Mouse (Mus musculus): ENCODE data around the gene Pus3. TPM values are rescaled to one million over a fixed set of nuclear protein-coding genes. Genes with fewer than 3 reads are reported as not detected.

Pus3 gene
- polyA plus RNA-seq, 1 experiment = 9.0 TPM

DNA sequence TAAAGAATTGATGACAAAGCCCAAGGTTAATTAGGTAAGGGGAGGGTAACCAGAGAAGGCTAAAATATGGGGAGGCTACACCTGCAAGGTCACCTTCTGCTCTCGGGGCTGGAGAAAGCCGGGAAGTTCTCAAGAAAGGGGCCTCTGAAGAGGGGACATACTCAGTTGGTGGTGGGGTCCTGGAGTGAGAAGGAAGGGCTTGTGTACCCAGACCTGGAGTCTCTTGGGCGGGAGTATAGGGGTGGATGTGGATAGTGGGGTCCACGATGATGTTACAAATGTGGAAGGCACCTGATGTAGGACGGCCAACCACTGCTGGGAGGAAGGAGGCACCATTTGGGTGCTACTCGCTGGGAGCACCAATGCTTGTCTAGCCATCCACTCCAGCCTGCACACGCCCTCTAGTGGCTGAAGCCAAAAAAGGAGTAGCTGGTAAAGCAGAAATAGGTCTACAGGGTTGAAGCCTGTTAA lies 34.4 kb upstream of the Pus3 start:
- TF ChIP-seq CTCF (IDR thresholded peaks at IDR 0.05; ENCODE audit: low read depth, low read length) (peak; percentile 60), POLR2A (IDR thresholded peaks at IDR 0.05; ENCODE audit: borderline replicate concordance, low read depth, low read length) (no peak)
- Histone ChIP-seq H3K27ac (ENCODE audit: insufficient read depth, low read depth, low read length) (no peak overlapping the region), H3K4me1 (ENCODE audit: control insufficient read depth, insufficient read depth, low read length) (no peaks in the 10 kb centered on the region), H3K4me3 (ENCODE audit: insufficient read depth, low read length) (no peak overlapping the region)

DNA sequence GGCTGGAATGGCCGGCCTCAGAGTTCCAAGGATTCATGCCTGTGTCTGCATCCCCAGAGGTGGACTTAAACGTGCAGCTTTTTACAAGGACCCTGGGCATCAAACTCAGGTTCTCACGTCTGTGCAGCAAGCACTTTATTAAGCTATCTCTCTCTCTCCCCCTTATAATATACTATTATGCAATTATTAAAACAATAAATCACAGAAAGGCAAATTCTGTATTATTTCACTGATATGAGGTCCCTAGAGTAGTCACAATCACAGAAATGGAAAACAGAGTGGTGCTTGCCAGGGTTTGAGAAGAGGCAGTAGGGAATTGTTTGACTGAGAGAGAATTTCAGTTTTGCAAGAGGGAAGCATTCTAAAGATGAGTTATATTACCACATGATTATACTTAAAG lies 29.3 kb upstream of the Pus3 start:
- TF ChIP-seq CTCF (IDR thresholded peaks at IDR 0.05; ENCODE audit: low read depth, low read length) (no peak), POLR2A (IDR thresholded peaks at IDR 0.05; ENCODE audit: borderline replicate concordance, low read depth, low read length) (no peak)
- Histone ChIP-seq H3K4me3 (ENCODE audit: insufficient read depth, low read length) (no peak overlapping the region), H3K4me1 (ENCODE audit: control insufficient read depth, insufficient read depth, low read length) (no peaks in the 10 kb centered on the region), H3K27ac (ENCODE audit: insufficient read depth, low read depth, low read length) (no peak overlapping the region)

DNA sequence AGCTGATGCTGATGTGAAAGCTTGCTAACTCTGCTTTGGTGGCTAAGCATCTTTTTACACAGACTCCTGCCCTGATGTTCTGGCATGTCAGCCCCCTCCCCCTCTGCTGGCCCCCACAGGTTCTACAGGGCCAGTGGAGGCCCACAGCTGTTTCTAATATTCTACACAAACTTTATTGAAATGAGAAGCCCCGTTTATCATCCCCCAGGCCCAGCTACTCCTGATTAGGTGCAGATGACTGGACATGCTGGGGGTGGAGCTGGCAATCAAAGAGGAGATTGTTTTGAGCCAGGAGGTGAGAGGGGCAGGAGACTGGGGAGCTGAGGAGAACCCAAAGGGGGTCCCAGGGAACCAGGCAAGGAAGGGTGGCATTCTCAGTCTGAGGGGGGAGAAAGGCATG lies 28.6 kb upstream of the Pus3 start:
- Histone ChIP-seq H3K4me3 (ENCODE audit: insufficient read depth, low read length) (no peak overlapping the region), H3K4me1 (ENCODE audit: control insufficient read depth, insufficient read depth, low read length) (no peaks in the 10 kb centered on the region), H3K27ac (ENCODE audit: insufficient read depth, low read depth, low read length) (no peak overlapping the region)
- TF ChIP-seq POLR2A (IDR thresholded peaks at IDR 0.05; ENCODE audit: borderline replicate concordance, low read depth, low read length) = no peak

DNA sequence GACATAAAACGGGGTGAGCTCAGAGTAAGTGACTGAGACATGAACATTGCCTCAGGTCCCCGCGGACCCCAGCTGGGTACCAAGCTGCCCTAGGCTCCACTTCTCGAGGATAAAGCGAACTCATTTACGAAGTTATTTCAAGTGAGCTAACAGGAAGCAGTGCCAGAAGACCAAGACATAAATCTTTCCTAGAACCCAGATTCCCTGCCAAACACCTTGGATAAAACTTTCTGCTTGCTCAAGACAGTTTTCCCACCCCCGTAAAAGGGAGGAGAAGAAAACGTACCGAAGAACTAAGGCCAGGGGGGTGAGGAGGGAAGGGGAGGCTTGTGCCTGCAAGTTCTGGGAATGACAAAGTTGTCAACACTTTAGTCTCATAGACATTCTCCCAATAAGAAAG lies 25.1 kb upstream of the Pus3 start:
- no peak for TF ChIP-seq POLR2A (IDR thresholded peaks at IDR 0.05; ENCODE audit: borderline replicate concordance, low read depth, low read length)
- TF ChIP-seq CTCF (IDR thresholded peaks at IDR 0.05; ENCODE audit: low read depth, low read length) = no peak
- H3K4me1 ChIP-seq (ENCODE audit: control insufficient read depth, insufficient read depth, low read length) = no peaks in the 10 kb centered on the region
- no peak overlapping the region for H3K27ac ChIP-seq (ENCODE audit: insufficient read depth, low read depth, low read length)
- no peak overlapping the region for H3K4me3 ChIP-seq (ENCODE audit: insufficient read depth, low read length)

DNA sequence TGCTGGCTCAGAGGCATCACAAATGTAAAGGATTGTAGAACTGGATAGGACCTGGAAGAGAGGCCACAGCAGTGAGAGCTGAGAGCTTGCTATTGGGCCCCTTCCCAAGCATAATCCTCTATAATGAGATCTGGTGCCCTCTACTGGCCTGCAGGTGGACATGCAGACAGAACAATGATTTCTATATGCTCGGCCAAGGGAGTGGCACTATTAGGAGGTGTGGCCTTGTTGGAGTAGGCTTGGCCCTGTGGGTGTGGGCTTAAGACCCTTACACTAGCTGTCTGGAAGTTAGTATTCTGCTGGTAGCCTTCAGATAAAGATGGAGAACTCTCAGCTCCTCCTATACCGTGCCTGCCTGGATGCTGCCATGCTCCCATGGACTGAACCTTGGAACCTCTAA lies 23.3 kb upstream of the Pus3 start:
- Histone ChIP-seq H3K27ac (ENCODE audit: insufficient read depth, low read depth, low read length) (no peak overlapping the region), H3K4me3 (ENCODE audit: insufficient read depth, low read length) (no peak overlapping the region), H3K4me1 (ENCODE audit: control insufficient read depth, insufficient read depth, low read length) (no peaks in the 10 kb centered on the region)
- TF ChIP-seq POLR2A (IDR thresholded peaks at IDR 0.05; ENCODE audit: borderline replicate concordance, low read depth, low read length) (no peak), CTCF (IDR thresholded peaks at IDR 0.05; ENCODE audit: low read depth, low read length) (peak; percentile 73)

DNA sequence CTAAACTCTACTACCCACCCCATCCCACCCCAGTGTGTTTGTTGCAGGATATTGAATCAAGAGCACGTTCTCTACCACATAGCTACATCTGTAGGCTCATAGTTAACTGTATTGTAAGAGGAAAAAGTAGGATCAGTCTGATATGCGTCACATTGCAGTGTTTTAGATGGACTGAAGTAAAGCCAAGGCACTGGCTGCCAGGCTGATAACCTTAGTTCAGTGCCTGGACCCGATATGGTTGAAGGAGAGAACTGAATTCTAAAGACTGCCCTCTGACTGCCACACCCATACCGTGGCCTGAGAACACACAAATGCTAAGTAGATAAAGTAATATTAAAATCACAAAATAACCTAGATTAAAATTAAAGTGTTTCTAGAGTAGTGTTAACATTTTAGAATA lies 22.5 kb upstream of the Pus3 start:
- no peaks in the 10 kb centered on the region for H3K4me1 ChIP-seq (ENCODE audit: control insufficient read depth, insufficient read depth, low read length)
- TF ChIP-seq POLR2A (IDR thresholded peaks at IDR 0.05; ENCODE audit: borderline replicate concordance, low read depth, low read length) (no peak), CTCF (IDR thresholded peaks at IDR 0.05; ENCODE audit: low read depth, low read length) (no peak)
- no peak overlapping the region for H3K4me3 ChIP-seq (ENCODE audit: insufficient read depth, low read length)
- no peak overlapping the region for H3K27ac ChIP-seq (ENCODE audit: insufficient read depth, low read depth, low read length)

DNA sequence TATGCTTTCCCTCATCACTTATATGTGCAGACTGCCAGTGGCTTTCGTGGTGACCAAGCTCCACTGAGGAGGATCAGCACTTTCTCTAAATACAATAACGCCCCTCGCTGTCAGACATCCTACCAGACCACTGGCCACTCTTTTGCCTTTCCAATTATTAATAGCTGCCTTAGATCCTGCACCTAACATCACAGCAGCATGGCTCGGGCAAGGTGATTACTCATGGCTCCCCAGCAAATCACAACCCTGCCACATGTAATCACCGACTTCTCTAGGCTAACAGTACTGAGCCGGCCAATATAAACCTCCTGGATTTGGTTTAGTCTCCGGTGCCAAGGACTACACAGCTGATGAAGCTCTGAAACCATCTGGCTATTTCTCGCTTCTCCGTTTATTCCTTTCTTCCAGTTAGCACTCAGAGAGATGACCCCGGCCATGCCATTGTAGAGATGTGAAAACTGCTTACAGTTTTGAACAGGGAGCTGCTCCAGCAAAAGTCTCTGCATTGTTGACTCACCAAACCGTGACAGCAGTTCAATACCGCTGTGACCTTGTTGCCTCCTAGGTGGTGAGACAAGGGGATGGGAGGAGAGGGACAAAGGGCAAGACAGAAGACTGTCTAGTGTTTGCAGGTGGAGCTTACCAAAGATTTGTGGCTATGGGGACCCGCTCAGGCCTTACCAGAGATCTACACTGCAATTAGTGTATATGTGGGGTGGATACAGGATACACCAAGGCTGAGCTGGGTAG lies 19.2 kb upstream of the Pus3 start:
- Histone ChIP-seq H3K4me3 (ENCODE audit: insufficient read depth, low read length) (no peak overlapping the region), H3K27ac (ENCODE audit: insufficient read depth, low read depth, low read length) (no peak overlapping the region), H3K4me1 (ENCODE audit: control insufficient read depth, insufficient read depth, low read length) (no peaks in the 10 kb centered on the region)
- TF ChIP-seq CTCF (IDR thresholded peaks at IDR 0.05; ENCODE audit: low read depth, low read length) (no peak), POLR2A (IDR thresholded peaks at IDR 0.05; ENCODE audit: borderline replicate concordance, low read depth, low read length) (no peak)

DNA sequence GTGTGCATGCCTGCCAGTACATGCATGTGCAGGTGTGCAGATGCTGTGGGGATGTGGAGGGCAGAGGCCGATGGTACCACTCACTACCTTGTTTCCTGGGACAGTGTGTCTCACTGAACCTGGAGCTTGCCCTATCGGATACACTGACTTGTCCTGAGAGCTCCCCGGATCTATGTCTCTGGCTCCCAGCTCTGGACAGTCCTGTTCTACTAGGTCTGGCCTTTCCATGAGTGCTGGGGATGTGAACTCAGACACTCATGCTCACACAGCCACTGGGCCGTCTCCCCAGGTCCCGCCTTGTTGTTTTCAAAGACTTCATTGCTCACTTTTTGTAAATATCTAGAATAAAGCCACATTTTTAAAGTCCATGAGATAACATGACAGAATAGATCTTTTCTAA lies 17.4 kb upstream of the Pus3 start:
- Histone ChIP-seq H3K27ac (ENCODE audit: insufficient read depth, low read depth, low read length) (no peak overlapping the region), H3K4me1 (ENCODE audit: control insufficient read depth, insufficient read depth, low read length) (no peaks in the 10 kb centered on the region), H3K4me3 (ENCODE audit: insufficient read depth, low read length) (no peak overlapping the region)
- no peak for TF ChIP-seq POLR2A (IDR thresholded peaks at IDR 0.05; ENCODE audit: borderline replicate concordance, low read depth, low read length)
- TF ChIP-seq CTCF (IDR thresholded peaks at IDR 0.05; ENCODE audit: low read depth, low read length) = no peak

DNA sequence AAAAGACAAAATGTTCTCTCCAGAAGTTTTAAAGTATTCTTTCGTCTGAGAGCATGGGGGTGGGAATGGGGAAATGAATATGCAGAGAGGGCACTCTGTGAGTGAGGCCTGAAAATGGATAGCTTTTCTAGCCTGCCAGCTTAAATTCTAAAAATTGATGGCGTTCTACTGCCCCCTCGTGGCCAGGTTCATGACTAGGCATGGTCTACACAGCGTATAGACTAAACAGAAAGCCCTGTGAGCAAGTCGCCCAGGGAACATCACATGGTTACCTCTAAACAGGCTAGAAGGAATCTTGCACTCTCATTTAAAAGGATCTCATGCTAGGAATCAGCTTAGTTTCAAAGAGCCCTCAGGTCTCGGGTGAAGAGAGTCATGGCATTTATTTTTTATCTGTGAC lies 16.9 kb upstream of the Pus3 start:
- Histone ChIP-seq H3K27ac (ENCODE audit: insufficient read depth, low read depth, low read length) (no peak overlapping the region), H3K4me1 (ENCODE audit: control insufficient read depth, insufficient read depth, low read length) (no peaks in the 10 kb centered on the region), H3K4me3 (ENCODE audit: insufficient read depth, low read length) (no peak overlapping the region)
- TF ChIP-seq CTCF (IDR thresholded peaks at IDR 0.05; ENCODE audit: low read depth, low read length) (peak; percentile 37; the same call in 1 of the 2 replicates), POLR2A (IDR thresholded peaks at IDR 0.05; ENCODE audit: borderline replicate concordance, low read depth, low read length) (no peak)

DNA sequence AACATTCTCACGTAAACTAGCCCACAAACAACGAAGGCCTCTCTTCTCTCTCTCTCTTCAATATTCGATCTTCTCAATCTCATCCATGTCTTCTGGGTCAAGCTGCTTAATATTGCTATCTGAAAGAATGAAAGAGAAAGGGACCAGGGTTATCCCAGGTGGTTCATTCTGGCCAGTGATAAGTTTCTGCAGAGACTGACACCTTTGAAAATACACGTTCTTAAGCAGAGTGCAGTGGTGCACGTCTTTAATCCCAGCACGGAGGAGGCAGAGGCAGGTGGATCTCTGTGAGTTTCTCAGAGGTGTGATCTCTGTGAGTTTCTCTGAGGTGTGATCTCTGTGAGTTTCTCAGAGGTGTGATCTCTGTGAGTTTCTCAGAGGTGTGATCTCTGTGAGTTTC lies 16.5 kb upstream of the Pus3 start:
- no peak overlapping the region for H3K4me3 ChIP-seq (ENCODE audit: insufficient read depth, low read length)
- 0 out of 2 replicates have a peak, but pooled peaks cover 2% of the 10 kb centered on the region for H3K4me1 ChIP-seq (ENCODE audit: control insufficient read depth, insufficient read depth, low read length)
- TF ChIP-seq POLR2A (IDR thresholded peaks at IDR 0.05; ENCODE audit: borderline replicate concordance, low read depth, low read length) = no peak
- TF ChIP-seq CTCF (IDR thresholded peaks at IDR 0.05; ENCODE audit: low read depth, low read length) = no peak
- no peak overlapping the region for H3K27ac ChIP-seq (ENCODE audit: insufficient read depth, low read depth, low read length)

All from bone marrow macrophage, adult 2 months (primary cell).